Mouse (Mus musculus) heart, embryonic 16.5 days (tissue): ENCODE measurements around the gene Terf2ip. TPM values are rescaled to one million over a fixed set of nuclear protein-coding genes. Genes with fewer than 3 reads are reported as not detected.

Experiments used
- ATAC-seq: fragments of 200-750 bp; cut with Nextera tagmentation; replicated peaks from 2 replicates; pipeline ENCODE4 v1.8.0; 2017; ENCODE audit warnings: moderate number of reproducible peaks; ENCODE audit not compliant: insufficient read depth, low FRiP score; ENCODE audit errors: extremely low read depth
- H3K27ac ChIP-seq: fragments of 300-500 bp; sonication (generic); 2 replicates; pipeline ENCODE4 v1.5.1; 2014; ENCODE audit warnings: mild to moderate bottlenecking, low read length, control low read depth, moderate library complexity
- H3K27me3 ChIP-seq: fragments of 300-500 bp; sonication (generic); 2 replicates; pipeline ENCODE4 v1.6.1; 2014; ENCODE audit warnings: low read length, mixed read lengths; ENCODE audit not compliant: control insufficient read depth, insufficient read depth
- H3K36me3 ChIP-seq: fragments of 300-500 bp; sonication (generic); 2 replicates; pipeline ENCODE4 v1.6.1; 2014; ENCODE audit not compliant: control insufficient read depth, insufficient read depth
- H3K4me1 ChIP-seq: fragments of 300-500 bp; sonication (generic); 2 replicates; pipeline ENCODE4 v1.6.1; 2014; ENCODE audit warnings: low read length, mixed read lengths; ENCODE audit not compliant: control insufficient read depth, insufficient read depth
- H3K4me2 ChIP-seq: fragments of 300-500 bp; sonication (generic); 2 replicates; pipeline ENCODE4 v1.6.1; 2014; ENCODE audit warnings: low read depth, mild to moderate bottlenecking, control low read depth, low read length
- H3K4me3 ChIP-seq: fragments of 300-500 bp; sonication (generic); 2 replicates; pipeline ENCODE4 v1.5.1; 2014; ENCODE audit warnings: mild to moderate bottlenecking, control low read depth, low read length
- H3K9ac ChIP-seq: fragments of 300-500 bp; sonication (generic); 2 replicates; pipeline ENCODE4 v1.6.1; 2014; ENCODE audit warnings: low read length, control low read depth
- H3K9me3 ChIP-seq: fragments of 300-500 bp; sonication (generic); replicated peaks from 2 replicates; pipeline ENCODE4 v1.6.1; 2016; ENCODE audit warnings: low read length; ENCODE audit not compliant: control insufficient read depth
- WGBS: fragments of 180-500 bp; shearing (Covaris S2); extraction: QIAGEN DNeasy Blood & Tissue Kit; methylation state at CpG from one replicate; pipeline ENCODE4 v1.1.7; 2014; 5-methylcytosine and 5-hydroxymethylcytosine counted together
- polyA plus RNA-seq: library from polyadenylated mRNA; unstranded; fragments of >200 nt; fragmentation: Nextera tagmentation; extraction: Ambion mirVana; gene quantifications from 2 replicates; pipeline ENCODE4 v1.2.1, GENCODE M21; 2015

Gene Terf2ip
- polyA plus RNA-seq, 1 experiment from 2014 or later, result 19.2 TPM

DNA sequence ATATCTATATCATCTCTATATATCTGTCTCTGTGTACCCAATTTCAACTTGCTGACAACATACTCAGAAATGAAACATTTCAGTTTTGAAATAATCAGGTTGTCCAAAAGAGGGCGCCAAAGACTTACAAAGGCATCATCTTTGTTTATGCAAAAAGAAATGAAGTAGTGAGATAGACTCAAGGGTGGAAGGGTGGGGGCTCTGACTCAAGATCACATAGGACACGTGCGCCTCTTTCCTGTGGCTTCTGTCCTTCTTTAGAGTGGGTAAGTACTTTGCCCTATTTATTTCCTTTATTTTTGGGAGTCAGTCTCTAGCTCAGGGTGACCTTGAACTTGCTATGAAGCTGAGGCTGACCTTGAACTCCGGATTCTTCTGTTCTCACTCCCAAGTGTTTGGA is 50.2 kb downstream of the Terf2ip start:
- WGBS, result 27% methylated on average over 4 of the region's 4 CpGs
- no peaks in the 10 kb centered on the region for H3K36me3 ChIP-seq
- H3K4me2 ChIP-seq, result no peak overlapping the region
- ATAC-seq, result no peak
- H3K9ac ChIP-seq, result no peak overlapping the region
- H3K4me1 ChIP-seq, result no peaks in the 10 kb centered on the region
- H3K9me3 ChIP-seq, result no peaks in the 10 kb centered on the region
- no peaks in the 10 kb centered on the region for H3K27me3 ChIP-seq
- no peak overlapping the region for H3K27ac ChIP-seq
- H3K4me3 ChIP-seq, result no peak overlapping the region

Other genes with a start within 250 kb of the Terf2ip start
- 114 and 123 TPM in 2 replicates for gene Cfdp1, start 157.1 kb upstream of the Terf2ip start, polyA plus RNA-seq
- 3.4 and 3.8 TPM in 2 replicates for gene Tmem170, start 134.6 kb upstream of the Terf2ip start, polyA plus RNA-seq
- 0.41 and 1.4 TPM in 2 replicates for gene Chst5, start 101.0 kb upstream of the Terf2ip start, polyA plus RNA-seq
- gene Tmem231, start 77.5 kb upstream of the Terf2ip start, polyA plus RNA-seq, result 4.4 and 4.7 TPM in 2 replicates
- gene Gabarapl2, start 70.7 kb upstream of the Terf2ip start, polyA plus RNA-seq, result 198 and 211 TPM in 2 replicates
- gene Adat1, start 19.1 kb upstream of the Terf2ip start, polyA plus RNA-seq, result 5.6 and 5.9 TPM in 2 replicates
- gene Kars, start 75 bp upstream of the Terf2ip start, polyA plus RNA-seq, result 129 and 139 TPM in 2 replicates
- 0.20 and 0.60 TPM in 2 replicates for gene Gm6793, start 3.6 kb downstream of the Terf2ip start, polyA plus RNA-seq